ENCODE assay signal across 8 mouse cellular contexts in genomic region chr3:123160792-123161191, GRCm38 (mm10).
DNase-seq lines count a peak whose midpoint lies in the region; ATAC-seq and TF ChIP-seq lines count a peak whose summit lies in the region.

No protein-coding gene starts in this region.

- H3K9ac ChIP-seq in heart, embryonic 12.5 days: no peak overlapping the region
- H3K9ac ChIP-seq in forebrain, embryonic 13.5 days: no peak overlapping the region

- H3K4me2 ChIP-seq in heart, embryonic 12.5 days: no peak overlapping the region
- H3K4me2 ChIP-seq in forebrain, embryonic 13.5 days: no peak overlapping the region

- no peak for TF ChIP-seq CTCF in thymus, adult 2 months (IDR thresholded peaks at IDR 0.05; ENCODE audit: borderline replicate concordance, control insufficient read depth, extremely low read depth, insufficient read depth, low read length, poor library complexity)

- no peaks in the 10 kb centered on the region for H3K36me3 ChIP-seq in heart, embryonic 12.5 days
- H3K36me3 ChIP-seq in thymus, adult 2 months (ENCODE audit: control insufficient read depth, insufficient read depth, low read length): no peaks in the 10 kb centered on the region
- no peaks in the 10 kb centered on the region for H3K36me3 ChIP-seq in forebrain, embryonic 13.5 days (ENCODE audit: poor library complexity, severe bottlenecking)

- no peak overlapping the region for H3K27ac ChIP-seq in heart, embryonic 12.5 days (ENCODE audit: poor library complexity, severe bottlenecking)
- H3K27ac ChIP-seq in thymus, adult 2 months (ENCODE audit: control insufficient read depth, insufficient read depth, low read length): no peak overlapping the region
- H3K27ac ChIP-seq in forebrain, embryonic 13.5 days: no peak overlapping the region

- no peak for ATAC-seq in heart, embryonic 12.5 days (ENCODE audit: insufficient number of reproducible peaks, low FRiP score)
- no peak for ATAC-seq in forebrain, embryonic 13.5 days

- intact Hi-C loops in heart, postnatal 14 days (cut with DNase I): no loop called here

- H3K4me3 ChIP-seq in heart, embryonic 12.5 days: no peak overlapping the region
- no peak overlapping the region for H3K4me3 ChIP-seq in thymus, adult 2 months (ENCODE audit: control insufficient read depth, insufficient read depth, low read length)
- H3K4me3 ChIP-seq in forebrain, embryonic 13.5 days: no peak overlapping the region

- no peak for TF ChIP-seq POLR2A in thymus, adult 2 months (IDR thresholded peaks at IDR 0.05; ENCODE audit: control insufficient read depth, extremely low read depth, insufficient read depth, low read length, poor library complexity)

- peak; percentile 38 to 65 for DNase-seq in heart, postnatal 14 days
- DNase-seq in thymus, adult 2 months: peak; percentile 16
- DNase-seq in thymus, postnatal 36 days: no peak
- DNase-seq in c-Kit-positive CD71-positive TER-119-negative erythroid progenitor cells, embryonic 14.5 days (ENCODE audit: low read depth): peak; percentile 34
- peak; percentile 37 for DNase-seq in kidney, postnatal 14 days
- DNase-seq in retina, postnatal 7 days (ENCODE audit: low read depth, low spot score): peak; percentile 38

- no peaks in the 10 kb centered on the region for H3K9me3 ChIP-seq in heart, embryonic 12.5 days (replicated peaks)
- no peaks in the 10 kb centered on the region for H3K9me3 ChIP-seq in forebrain, embryonic 13.5 days (replicated peaks)

- H3K4me1 ChIP-seq in heart, embryonic 12.5 days (replicated peaks): peaks cover 46% of the 10 kb centered on the region
- H3K4me1 ChIP-seq in thymus, adult 2 months (replicated peaks; ENCODE audit: control insufficient read depth, insufficient read depth, low read length): no peaks in the 10 kb centered on the region
- no peaks in the 10 kb centered on the region for H3K4me1 ChIP-seq in forebrain, embryonic 13.5 days

- 16% methylated on average over 4 of the region's 4 CpGs for WGBS in heart, embryonic 12.5 days
- WGBS in thymus, adult 2 months: 27% methylated on average over 4 of the region's 4 CpGs
- WGBS in forebrain, embryonic 13.5 days: 13% methylated on average over 4 of the region's 4 CpGs

- no peaks in the 10 kb centered on the region for H3K27me3 ChIP-seq in heart, embryonic 12.5 days (replicated peaks)
- H3K27me3 ChIP-seq in thymus, adult 2 months (ENCODE audit: control insufficient read depth, insufficient read depth, low read length): no peaks in the 10 kb centered on the region
- H3K27me3 ChIP-seq in forebrain, embryonic 13.5 days: no peaks in the 10 kb centered on the region

Comparison
In these comparisons a context has a peak if more than half of its experiments do, and no peak if none do; other contexts are left out.
1. DNase-seq: peak in heart, postnatal 14 days (2 of 2), thymus, adult 2 months (single experiment), c-Kit-positive CD71-positive TER-119-negative erythroid progenitor cells, embryonic 14.5 days (single experiment), kidney, postnatal 14 days (single experiment) and retina, postnatal 7 days (single experiment); none in thymus, postnatal 36 days (0 of 2).